35 mouse cellular contexts compared by ENCODE assay signal in the genomic region with DNA sequence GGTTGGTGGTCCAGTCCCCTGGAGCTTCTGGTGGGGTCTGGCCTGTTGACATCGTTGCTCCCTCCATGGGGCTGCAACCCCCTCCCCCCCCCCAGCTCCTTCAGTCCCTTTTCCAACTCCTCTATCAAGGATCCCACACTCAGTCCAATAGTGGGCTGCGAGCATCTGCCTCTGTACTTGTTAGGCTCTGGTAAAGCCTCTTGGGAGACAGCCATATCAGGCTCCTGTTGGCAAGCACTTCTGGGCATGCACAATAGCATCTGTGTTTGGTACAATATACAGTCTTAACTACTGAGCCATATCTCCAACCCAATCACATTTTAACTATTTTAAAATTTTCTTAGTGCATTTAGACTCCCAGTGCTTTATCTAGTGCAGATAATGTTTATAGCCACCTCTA. TPM values are rescaled to one million over a fixed set of nuclear protein-coding genes. Genes with fewer than 3 reads are reported as not detected.
DNase-seq lines count a peak whose midpoint lies in the region; ATAC-seq and TF ChIP-seq lines count a peak whose summit lies in the region.
"Had no signal": no experiment of that assay in that cellular context is flagged by ENCODE, and none has a peak within 500 bp of the region (broad histone marks: within the 10 kb centered on the region; RNA-seq: fewer than 3 reads in every experiment).

No protein-coding gene starts in this region.

- H3K4me3 ChIP-seq in forebrain, postnatal 0 days (ENCODE audit: low read depth, low read length), result no peak overlapping the region
- H3K4me3 ChIP-seq in midbrain, embryonic 13.5 days (replicated peaks), result no peak overlapping the region
- H3K4me3 ChIP-seq: embryonic facial prominence, embryonic 15.5 days; heart, embryonic 10.5 days; hindbrain, embryonic 15.5 days had no signal

- no peaks in the 10 kb centered on the region for H3K4me1 ChIP-seq in forebrain, postnatal 0 days (ENCODE audit: insufficient read depth)
- no peaks in the 10 kb centered on the region for H3K4me1 ChIP-seq in midbrain, embryonic 13.5 days (replicated peaks)
- H3K4me1 ChIP-seq: embryonic facial prominence, embryonic 15.5 days; heart, embryonic 10.5 days; hindbrain, embryonic 15.5 days had no signal

- peak; percentile 44; the same call in 1 of the 2 replicates for ATAC-seq in frontal cortex, adult (ENCODE audit: low TSS enrichment)
- peak; percentile 29; the same call in 1 of the 2 replicates for ATAC-seq in forebrain, postnatal 0 days
- no peak for ATAC-seq in monocyte, adult 5-6 weeks (replicated peaks; ENCODE audit: insufficient number of reproducible peaks, low FRiP score, low TSS enrichment, poor library complexity, severe bottlenecking)
- no peak for ATAC-seq in midbrain, embryonic 13.5 days
- ATAC-seq: lung, postnatal 0 days; midbrain, embryonic 16.5 days had no signal

- H3K36me3 ChIP-seq in forebrain, postnatal 0 days (ENCODE audit: insufficient read depth), result no peaks in the 10 kb centered on the region
- no peaks in the 10 kb centered on the region for H3K36me3 ChIP-seq in midbrain, embryonic 13.5 days
- H3K36me3 ChIP-seq: embryonic facial prominence, embryonic 15.5 days; heart, embryonic 10.5 days; hindbrain, embryonic 15.5 days had no signal

- no peak for DNase-seq in frontal cortex, postnatal 10 days (ENCODE audit: low spot score in 2 of 2)
- DNase-seq in forebrain, postnatal 0 days, result peak; percentile 45
- peak; percentile 45 for DNase-seq in layer of hippocampus, adult 9-10 months (ENCODE audit: low spot score)
- DNase-seq in kidney, adult 11 months, result no peak
- DNase-seq: adrenal gland, adult 2 months; B cell, adult 2 months; cerebellum, adult 18-20 months; cerebellum, postnatal 36 days; embryo, embryonic 11 days; gastrocnemius, postnatal 36 days; kidney, adult 8-10 months; kidney, postnatal 10 days; right cerebral cortex, adult 18-20 months; thymus, postnatal 14 days had no signal

- no peaks in the 10 kb centered on the region for H3K27me3 ChIP-seq in forebrain, postnatal 0 days (ENCODE audit: insufficient read depth, low read length)
- H3K27me3 ChIP-seq in midbrain, embryonic 13.5 days, result no peaks in the 10 kb centered on the region
- H3K27me3 ChIP-seq: embryonic facial prominence, embryonic 15.5 days; hindbrain, embryonic 15.5 days had no signal

- TF ChIP-seq CTCF in forebrain, postnatal 0 days (IDR thresholded peaks at IDR 0.05; ENCODE audit: low read depth), result no peak

- no peaks in the 10 kb centered on the region for H3K9me3 ChIP-seq in forebrain, postnatal 0 days (ENCODE audit: low read length)
- H3K9me3 ChIP-seq in midbrain, embryonic 13.5 days, result no peaks in the 10 kb centered on the region
- H3K9me3 ChIP-seq: embryonic facial prominence, embryonic 15.5 days; heart, embryonic 10.5 days; hindbrain, embryonic 15.5 days had no signal

- H3K27ac ChIP-seq in forebrain, postnatal 0 days (ENCODE audit: low read depth, low read length), result no peak overlapping the region
- H3K27ac ChIP-seq in midbrain, embryonic 13.5 days, result no peak overlapping the region
- H3K27ac ChIP-seq: embryonic facial prominence, embryonic 15.5 days; heart, embryonic 10.5 days; hindbrain, embryonic 15.5 days; macrophage had no signal

- 64% methylated on average over 2 of the region's 2 CpGs for WGBS in forebrain, postnatal 0 days
- WGBS in midbrain, embryonic 13.5 days, result 82% methylated on average over 2 of the region's 2 CpGs

- no peak overlapping the region for H3K9ac ChIP-seq in forebrain, postnatal 0 days
- H3K9ac ChIP-seq in midbrain, embryonic 13.5 days (replicated peaks), result no peak overlapping the region
- H3K9ac ChIP-seq: embryonic facial prominence, embryonic 15.5 days; hindbrain, embryonic 15.5 days had no signal

- no peak overlapping the region for H3K4me2 ChIP-seq in forebrain, postnatal 0 days (ENCODE audit: low read depth)
- H3K4me2 ChIP-seq in midbrain, embryonic 13.5 days (replicated peaks), result no peak overlapping the region
- H3K4me2 ChIP-seq: embryonic facial prominence, embryonic 15.5 days; hindbrain, embryonic 15.5 days had no signal

RNA-seq across cellular contexts. Expression of a gene that starts 25.2 kb away (rescaled TPM):
- total RNA-seq in forebrain, postnatal 0 days (2014; rRNA removed), result not detected in 2 replicates
- not detected in 2 replicates for polyA plus RNA-seq in forebrain, postnatal 0 days (2015; fragmentation: Nextera tagmentation; extraction: Ambion mirVana)
- total RNA-seq in monocyte, adult 5-6 weeks (2017), result not detected in 3 replicates
- not detected in 2 replicates for polyA plus RNA-seq in midbrain, embryonic 13.5 days (2015; fragmentation: Nextera tagmentation; extraction: Ambion mirVana)
- total RNA-seq: adrenal gland, adult 2 months; adrenal gland, postnatal 4 days; gastrocnemius, adult 18-20 months; gastrocnemius, postnatal 36 days; hematopoietic stem cell, adult 5-6 weeks; layer of hippocampus, postnatal 25 days; left cerebral cortex, postnatal 10 days; liver, adult 2 months; MEL had no signal
- polyA plus RNA-seq: adrenal gland, adult 2 months; embryonic facial prominence, embryonic 15.5 days; heart, embryonic 10.5 days; heart, postnatal 0 days; hindbrain, embryonic 15.5 days; limb, embryonic 11.5 days; liver, adult 2 months; liver, embryonic 16.5 days; macrophage; midbrain, embryonic 16.5 days; neural tube, embryonic 14.5 days had no signal

RNA-seq across cellular contexts. Expression of a gene that starts 44.1 kb away (rescaled TPM):
- total RNA-seq in forebrain, postnatal 0 days (2014; rRNA removed), result 0.31 TPM in 1 of 2 replicates, not detected in the other
- 0.06 and 0.10 TPM in 2 replicates for polyA plus RNA-seq in forebrain, postnatal 0 days (2015; fragmentation: Nextera tagmentation; extraction: Ambion mirVana)
- total RNA-seq in monocyte, adult 5-6 weeks (2017), result not detected in 3 replicates
- polyA plus RNA-seq in midbrain, embryonic 13.5 days (2015; fragmentation: Nextera tagmentation; extraction: Ambion mirVana), result not detected in 2 replicates
- total RNA-seq: adrenal gland, adult 2 months; hematopoietic stem cell, adult 5-6 weeks; liver, adult 2 months; MEL had no signal
- polyA plus RNA-seq: adrenal gland, adult 2 months; limb, embryonic 11.5 days; liver, adult 2 months; liver, embryonic 16.5 days; macrophage; small intestine, adult 2 months had no signal

Comparison
In these comparisons a context has a peak if more than half of its experiments do, and no peak if none do; other contexts are left out.
1. ATAC-seq: peak in frontal cortex, adult (single experiment) and forebrain, postnatal 0 days (single experiment); none in monocyte, adult 5-6 weeks (single experiment) and midbrain, embryonic 13.5 days (single experiment).
2. DNase-seq: peak in forebrain, postnatal 0 days (single experiment) and layer of hippocampus, adult 9-10 months (single experiment); none in frontal cortex, postnatal 10 days (0 of 2) and kidney, adult 11 months (single experiment).